9 mouse cellular contexts compared by ENCODE assay signal in genomic region chr12:36933118-36933610, GRCm38 (mm10).
DNase-seq lines count a peak whose midpoint lies in the region; ATAC-seq lines count a peak whose summit lies in the region.
"Had no signal": no experiment of that assay in that cellular context is flagged by ENCODE, and none has a peak within 500 bp of the region (broad histone marks: within the 10 kb centered on the region; RNA-seq: fewer than 3 reads in every experiment).

No protein-coding gene starts in this region.

- no peaks in the 10 kb centered on the region for H3K36me3 ChIP-seq in embryonic facial prominence, embryonic 11.5 days (replicated peaks; ENCODE audit: control insufficient read depth, insufficient read depth, low read depth, low read length)
- no peaks in the 10 kb centered on the region for H3K36me3 ChIP-seq in heart, embryonic 13.5 days

- H3K27ac ChIP-seq in embryonic facial prominence, embryonic 11.5 days (replicated peaks; ENCODE audit: low read depth, low read length) = no peak overlapping the region
- peak overlapping the region; percentile 75 for H3K27ac ChIP-seq in heart, embryonic 13.5 days (replicated peaks)

- WGBS in embryonic facial prominence, embryonic 11.5 days = 5% methylated on average over 6 of the region's 6 CpGs
- 4% methylated on average over 6 of the region's 6 CpGs for WGBS in heart, embryonic 13.5 days

- no peaks in the 10 kb centered on the region for H3K4me1 ChIP-seq in embryonic facial prominence, embryonic 11.5 days (ENCODE audit: control insufficient read depth, insufficient read depth, low read length)
- H3K4me1 ChIP-seq in heart, embryonic 13.5 days = peaks cover 14% of the 10 kb centered on the region

- no peaks in the 10 kb centered on the region for H3K27me3 ChIP-seq in embryonic facial prominence, embryonic 11.5 days (ENCODE audit: control insufficient read depth, insufficient read depth, low read length)
- no peaks in the 10 kb centered on the region for H3K27me3 ChIP-seq in heart, embryonic 13.5 days (replicated peaks)
- H3K27me3 ChIP-seq: Patski had no signal

- no peak overlapping the region for H3K4me3 ChIP-seq in embryonic facial prominence, embryonic 11.5 days (ENCODE audit: low read depth, low read length)
- no peak overlapping the region for H3K4me3 ChIP-seq in heart, embryonic 13.5 days

- ATAC-seq in embryonic facial prominence, embryonic 11.5 days (replicated peaks; ENCODE audit: insufficient number of reproducible peaks, low FRiP score, low TSS enrichment, low read depth) = no peak; the same call in 1 of the 2 replicates
- no peak for ATAC-seq in heart, embryonic 13.5 days (ENCODE audit: extremely low read depth, insufficient number of reproducible peaks, low FRiP score, low TSS enrichment)
- ATAC-seq in megakaryocyte progenitor cell, adult 5-6 weeks (replicated peaks; ENCODE audit: poor library complexity) = peak; percentile 52
- ATAC-seq: Patski had no signal

- no peak overlapping the region for H3K4me2 ChIP-seq in embryonic facial prominence, embryonic 11.5 days (ENCODE audit: low read depth, low read length)
- peak overlapping the region; percentile 59 for H3K4me2 ChIP-seq in heart, embryonic 13.5 days

- H3K9me3 ChIP-seq in embryonic facial prominence, embryonic 11.5 days (replicated peaks; ENCODE audit: control insufficient read depth, low read length) = no peaks in the 10 kb centered on the region
- no peaks in the 10 kb centered on the region for H3K9me3 ChIP-seq in heart, embryonic 13.5 days

- no peak overlapping the region for H3K9ac ChIP-seq in embryonic facial prominence, embryonic 11.5 days (replicated peaks; ENCODE audit: low read length)
- 0 out of 2 replicates have a peak overlapping the region, but pooled peaks have one; percentile 39 for H3K9ac ChIP-seq in heart, embryonic 13.5 days

- DNase-seq in kidney, postnatal 4 days = peak; percentile 13 to 25
- no peak for DNase-seq in kidney, postnatal 14 days
- peak; percentile 42 for DNase-seq in embryonic facial prominence, embryonic 11.5 days (ENCODE audit: low spot score)
- no peak for DNase-seq in adrenal gland, adult 18-20 months (ENCODE audit: low spot score in 2 of 2)
- DNase-seq in adrenal gland, postnatal 25 days = no peak
- DNase-seq in left cerebral cortex, postnatal 14 days (ENCODE audit: low spot score in 2 of 2) = no peak

- intact Hi-C loops in left cerebral cortex, postnatal 14 days (cut with DNase I) = no loop called here

Comparison
In these comparisons a context has a peak if more than half of its experiments do, and no peak if none do; other contexts are left out.
1. DNase-seq: peak in kidney, postnatal 4 days (2 of 2) and embryonic facial prominence, embryonic 11.5 days (single experiment); none in kidney, postnatal 14 days (single experiment), adrenal gland, adult 18-20 months (0 of 2), adrenal gland, postnatal 25 days (single experiment) and left cerebral cortex, postnatal 14 days (0 of 2).